Mouse (Mus musculus) cerebellum, adult 2 months (tissue): Measurements from ENCODE around the gene Mlip. TPM values are rescaled to one million over a fixed set of nuclear protein-coding genes. Genes with fewer than 3 reads are reported as not detected.
"Not testable (repeated sequence)": the region's sequence is repeated elsewhere in the genome, so short reads cannot be mapped to it uniquely, and the experiment has no call there.

Experiments
- DNase-seq, 2 experiments: peaks; one replicate each; pipeline ENCODE4 v3.0.0; 2021
- H3K27ac ChIP-seq: fragments of 200-500 bp; 2 replicates; pipeline ENCODE4 v1.5.1; 2012; ENCODE audit warnings: low read length, control low read depth, inconsistent platforms; ENCODE audit not compliant: insufficient read depth
- H3K27me3 ChIP-seq: fragments of 200-500 bp; 2 replicates; pipeline ENCODE4 v1.6.1; 2012; ENCODE audit warnings: inconsistent platforms, mild to moderate bottlenecking, low read length, moderate library complexity; ENCODE audit not compliant: control insufficient read depth, insufficient read depth
- H3K4me1 ChIP-seq: fragments of 200-500 bp; 2 replicates; pipeline ENCODE4 v1.6.1; 2011; ENCODE audit warnings: low read length; ENCODE audit not compliant: control insufficient read depth, insufficient read depth
- H3K4me3 ChIP-seq: fragments of 200-500 bp; replicated peaks from 2 replicates; pipeline ENCODE3; 2011; ENCODE audit warnings: mild to moderate bottlenecking, low read depth, low read length, control low read depth; ENCODE audit not compliant: insufficient read depth
- CTCF ChIP-seq: fragments of 200-500 bp; IDR thresholded peaks from 2 replicates; pipeline ENCODE4 v1.5.1; 2011; ENCODE audit warnings: low read depth, mild to moderate bottlenecking, control low read depth, low read length, moderate library complexity, borderline replicate concordance; ENCODE audit not compliant: insufficient read depth
- POLR2A ChIP-seq: fragments of 200-500 bp; IDR thresholded peaks from 2 replicates; pipeline ENCODE4 v1.6.1; 2011; ENCODE audit warnings: low read length, control low read depth, borderline replicate concordance; ENCODE audit not compliant: insufficient read depth
- WGBS: fragments of 180-500 bp; shearing (Covaris S2); methylation state at CpG from one replicate; pipeline ENCODE4 v1.1.7; 2018; 5-methylcytosine and 5-hydroxymethylcytosine counted together
- polyA plus RNA-seq: library from polyadenylated mRNA; depleted of rRNA; stranded (reverse); fragments of >200 nt; gene quantifications from 2 replicates; pipeline ENCODE4 v1.2.3, GENCODE M21; 2012

Gene Mlip
- polyA plus RNA-seq, 1 experiment = 4.6 TPM

GRCm38 (mm10) chr9:77161764-77162163 is 191.0 kb downstream of the Mlip start:
- Histone ChIP-seq H3K27ac (no peak overlapping the region), H3K4me3 (no peak overlapping the region), H3K27me3 (no peaks in the 10 kb centered on the region), H3K4me1 (no peaks in the 10 kb centered on the region)
- TF ChIP-seq POLR2A (no peak), CTCF (no peak)
- peak in 1 of 2 experiments; percentile 1 for DNase-seq
- 23% methylated on average over 5 of the region's 5 CpGs for WGBS

GRCm38 (mm10) chr9:77160277-77160926 is 192.4 kb downstream of the Mlip start:
- H3K4me3 ChIP-seq = no peak overlapping the region
- 87% methylated on average over 4 of the region's 4 CpGs for WGBS
- H3K4me1 ChIP-seq = no peaks in the 10 kb centered on the region
- no peak for TF ChIP-seq CTCF
- no peak for TF ChIP-seq POLR2A
- H3K27me3 ChIP-seq = no peaks in the 10 kb centered on the region
- no peak for DNase-seq
- no peak overlapping the region for H3K27ac ChIP-seq

- Histone ChIP-seq H3K4me3 (no peak overlapping the region), H3K27ac (no peak overlapping the region), H3K27me3 (no peaks in the 10 kb centered on the region), H3K4me1 (no peaks in the 10 kb centered on the region)
- DNase-seq = no peak
- WGBS = 96% methylated on average over 3 of the region's 3 CpGs
- TF ChIP-seq CTCF (no peak), POLR2A (no peak)
Measured at GRCm38 (mm10) chr9:77148518-77149257, 204.1 kb downstream of the Mlip start.

GRCm38 (mm10) chr9:77119735-77120134 is 233.0 kb downstream of the Mlip start:
- Histone ChIP-seq H3K27ac (no peak overlapping the region), H3K4me3 (no peak overlapping the region), H3K27me3 (no peaks in the 10 kb centered on the region), H3K4me1 (no peaks in the 10 kb centered on the region)
- no peak for DNase-seq
- 90% methylated on average over 1 of the region's 1 CpGs for WGBS
- TF ChIP-seq POLR2A (no peak), CTCF (no peak)

- 35% methylated on average over 1 of the region's 1 CpGs for WGBS
- no peaks in the 10 kb centered on the region for H3K4me1 ChIP-seq
- DNase-seq = no peak
Measured at GRCm38 (mm10) chr9:77096886-77097285, 255.9 kb downstream of the Mlip start.

GRCm38 (mm10) chr9:77083221-77083620 is 269.5 kb downstream of the Mlip start:
- DNase-seq, H3K27me3 ChIP-seq, H3K27ac ChIP-seq, H3K4me3 ChIP-seq, H3K4me1 ChIP-seq: not testable (repeated sequence)
- WGBS = 83% methylated on average over 1 of the region's 1 CpGs

More at GRCm38 (mm10) chr9:77096886-77097285, 255.9 kb downstream of the Mlip start:
- Histone ChIP-seq H3K4me3 (no peak overlapping the region), H3K27ac (no peak overlapping the region), H3K27me3 (no peaks in the 10 kb centered on the region)
- no peak for TF ChIP-seq POLR2A
- TF ChIP-seq CTCF = no peak

GRCm38 (mm10) chr9:77071676-77072075 is 281.1 kb downstream of the Mlip start:
- no peak overlapping the region for H3K27ac ChIP-seq
- WGBS = 77% methylated on average over 2 of the region's 2 CpGs

GRCm38 (mm10) chr9:77056611-77057010 is 296.2 kb downstream of the Mlip start:
- Histone ChIP-seq H3K27me3 (no peaks in the 10 kb centered on the region), H3K4me3 (no peak overlapping the region), H3K4me1 (no peaks in the 10 kb centered on the region), H3K27ac (no peak overlapping the region)
- peak in 1 of 2 experiments; percentile 19 for DNase-seq
- no peak for TF ChIP-seq POLR2A
- TF ChIP-seq CTCF = no peak
- 6% methylated on average over 4 of the region's 4 CpGs for WGBS

More at GRCm38 (mm10) chr9:77071676-77072075, 281.1 kb downstream of the Mlip start:
- TF ChIP-seq POLR2A (no peak), CTCF (no peak)
- DNase-seq = no peak
- Histone ChIP-seq H3K4me1 (no peaks in the 10 kb centered on the region), H3K4me3 (no peak overlapping the region), H3K27me3 (no peaks in the 10 kb centered on the region)
